Mouse (Mus musculus) gastrocnemius, postnatal 36 days (tissue): ENCODE results near the gene Cd52. TPM values are rescaled to one million over a fixed set of nuclear protein-coding genes. Genes with fewer than 3 reads are reported as not detected.
A peak's percentile ranks its signal among the peaks of the same experiment; 100 is the strongest.
"Not testable (repeated sequence)": the region's sequence is repeated elsewhere in the genome, so short reads cannot be mapped to it uniquely, and the experiment has no call there.

Experiments
- DNase-seq, 2 experiments: peaks; one replicate each; pipeline ENCODE4 v3.0.0; 2022
- intact Hi-C: fragments of 180-260 bp; cut with DNase I; formaldehyde crosslinking; loops from one replicate; pipeline ENCODE4 v1.15.1; 2025
- long read RNA-seq, 2 experiments: library from polyadenylated mRNA; stranded (forward); transcript quantifications; one replicate each; pipeline ENCODE4 v2.0.0; 2021
- total RNA-seq, 2 experiments: library from RNA; stranded (reverse); gene quantifications; 2 replicates each; pipeline ENCODE4 v1.2.3; 2021

The Cd52 gene
- total RNA-seq, result 1 to 10 TPM; 1.1 to 1.9 TPM
- long read RNA-seq, experiment 1, result 0 reads
- long read RNA-seq, experiment 2, result 0 reads

- no peak for DNase-seq
- intact Hi-C loops, result no loop called here
These were observed at the start of gene Cd52 for GRCm38 (mm10) chr4:134094923-134095547. Gene Cd52, minus strand, starts transcription at chr4:134095082.

- intact Hi-C loops, DNase-seq: not testable (repeated sequence)
These were observed 49.4 kb upstream of the Cd52 start for GRCm38 (mm10) chr4:134144297-134144696.

GRCm38 (mm10) chr4:134138857-134139256, 44.0 kb upstream of the Cd52 start:
- DNase-seq, result no peak
- intact Hi-C loops, result no loop called here

GRCm38 (mm10) chr4:134136280-134136926, 41.5 kb upstream of the Cd52 start:
- DNase-seq, result no peak
- intact Hi-C loops, result no loop called here

- intact Hi-C loops, result no loop called here
These were observed 37.7 kb upstream of the Cd52 start for GRCm38 (mm10) chr4:134132519-134133095.

GRCm38 (mm10) chr4:134132117-134132516, 37.2 kb upstream of the Cd52 start:
- intact Hi-C loops, result no loop called here

More at GRCm38 (mm10) chr4:134132519-134133095, 37.7 kb upstream of the Cd52 start:
- DNase-seq, result no peak

GRCm38 (mm10) chr4:134129482-134129881, 34.6 kb upstream of the Cd52 start:
- DNase-seq, result no peak
- intact Hi-C loops, result no loop called here

More at GRCm38 (mm10) chr4:134132117-134132516, 37.2 kb upstream of the Cd52 start:
- DNase-seq, result no peak

GRCm38 (mm10) chr4:134128983-134129362, 34.1 kb upstream of the Cd52 start:
- intact Hi-C loops, result no loop called here
- no peak for DNase-seq

GRCm38 (mm10) chr4:134128221-134128982, 33.5 kb upstream of the Cd52 start, which contains the start of gene Sh3bgrl3:
Gene Sh3bgrl3, minus strand, starts transcription at chr4:134128789.
- intact Hi-C loops, result no loop called here
- DNase-seq, result peak; percentile 76 to 78

GRCm38 (mm10) chr4:134127793-134128192, 32.9 kb upstream of the Cd52 start:
- no peak for DNase-seq
- intact Hi-C loops, result no loop called here

- DNase-seq, result no peak
- intact Hi-C loops, result no loop called here
These were observed 32.2 kb upstream of the Cd52 start for GRCm38 (mm10) chr4:134127121-134127455.

- intact Hi-C loops, result no loop called here
- no peak for DNase-seq
These were observed 31.6 kb upstream of the Cd52 start for GRCm38 (mm10) chr4:134126300-134127120.

GRCm38 (mm10) chr4:134125383-134126060, 30.6 kb upstream of the Cd52 start:
- DNase-seq, result no peak
- intact Hi-C loops, result no loop called here

GRCm38 (mm10) chr4:134123680-134124551, 29.0 kb upstream of the Cd52 start:
- intact Hi-C loops, result no loop called here

GRCm38 (mm10) chr4:134123147-134123546, 28.3 kb upstream of the Cd52 start:
- no peak for DNase-seq
- intact Hi-C loops, result no loop called here

More at GRCm38 (mm10) chr4:134123680-134124551, 29.0 kb upstream of the Cd52 start:
- DNase-seq, result no peak

- intact Hi-C loops, result no loop called here
- DNase-seq, result no peak
These were observed 27.4 kb upstream of the Cd52 start for GRCm38 (mm10) chr4:134122281-134122680.

- intact Hi-C loops, result no loop called here
- DNase-seq, result no peak
These were observed 26.7 kb upstream of the Cd52 start for GRCm38 (mm10) chr4:134121571-134121970.

GRCm38 (mm10) chr4:134120916-134121315, 26.0 kb upstream of the Cd52 start:
- intact Hi-C loops, result no loop called here
- DNase-seq, result no peak
